Mouse (Mus musculus) erythroblast, embryonic 14.5 days (primary cell): ENCODE measurements around the gene Dpysl5.

Experiments used
- GATA1 ChIP-seq: IDR thresholded peaks from 2 replicates; pipeline ENCODE4 v1.6.1; 2012; ENCODE audit warnings: low read length, inconsistent platforms, mixed read lengths
- TAL1 ChIP-seq: IDR thresholded peaks from 3 replicates; pipeline ENCODE4 v1.6.1; 2012; ENCODE audit warnings: low read length, inconsistent platforms, mixed read lengths

GRCm38 (mm10) chr5:30751071-30751470, 39.7 kb downstream of the Dpysl5 start:
- TF ChIP-seq GATA1 = no peak
- no peak for TF ChIP-seq TAL1
